Comparison of ENCODE assay signal across 8 mouse cellular contexts in genomic region chr10:59900939-59901338, GRCm38 (mm10). TPM values are rescaled to one million over a fixed set of nuclear protein-coding genes. Genes with fewer than 3 reads are reported as not detected.
DNase-seq lines count a peak whose midpoint lies in the region; ATAC-seq and TF ChIP-seq lines count a peak whose summit lies in the region.

No protein-coding gene starts in this region.

- no peak overlapping the region for H3K4me3 ChIP-seq in thymus, adult 2 months (ENCODE audit: control insufficient read depth, insufficient read depth, low read length)
- no peak overlapping the region for H3K4me3 ChIP-seq in liver, embryonic 14.5 days (ENCODE audit: insufficient read depth in 1 of 2, low read depth in 2 of 2, low read length in 2 of 2)

- WGBS in thymus, adult 2 months = 23% methylated on average over 4 of the region's 4 CpGs
- 43% methylated on average over 4 of the region's 4 CpGs for WGBS in liver, embryonic 14.5 days (ENCODE audit: insufficient replicate concordance)

- no peak for TF ChIP-seq POLR2A in thymus, adult 2 months (IDR thresholded peaks at IDR 0.05; ENCODE audit: control insufficient read depth, extremely low read depth, insufficient read depth, low read length, poor library complexity)

- H3K4me1 ChIP-seq in thymus, adult 2 months (replicated peaks; ENCODE audit: control insufficient read depth, insufficient read depth, low read length) = peaks cover 76% of the 10 kb centered on the region
- peaks cover 27 to 33% of the 10 kb centered on the region in 2 experiments for H3K4me1 ChIP-seq in liver, embryonic 14.5 days (replicated peaks; ENCODE audit: control insufficient read depth in 2 of 2, insufficient read depth in 2 of 2, low read length in 1 of 2)

- no peaks in the 10 kb centered on the region for H3K36me3 ChIP-seq in thymus, adult 2 months (ENCODE audit: control insufficient read depth, insufficient read depth, low read length)
- peaks cover 16% of the 10 kb centered on the region for H3K36me3 ChIP-seq in liver, embryonic 14.5 days (replicated peaks; ENCODE audit: control insufficient read depth, insufficient read depth, low read depth)

- H3K4me2 ChIP-seq in liver, embryonic 14.5 days (ENCODE audit: low read depth) = no peak overlapping the region

- no peaks in the 10 kb centered on the region for H3K27me3 ChIP-seq in thymus, adult 2 months (ENCODE audit: control insufficient read depth, insufficient read depth, low read length)
- no peaks in the 10 kb centered on the region for H3K27me3 ChIP-seq in liver, embryonic 14.5 days (ENCODE audit: control insufficient read depth, insufficient read depth, low read length)

- TF ChIP-seq EP300 in liver, embryonic 14.5 days (IDR thresholded peaks at IDR 0.05; ENCODE audit: low read depth) = no peak

- no peak for TF ChIP-seq CTCF in thymus, adult 2 months (IDR thresholded peaks at IDR 0.05; ENCODE audit: borderline replicate concordance, control insufficient read depth, extremely low read depth, insufficient read depth, low read length, poor library complexity)
- TF ChIP-seq CTCF in liver, embryonic 14.5 days (IDR thresholded peaks at IDR 0.05; ENCODE audit: low read depth) = 0 out of 2 replicates have a peak, but pooled peaks have one; percentile 5

- H3K27ac ChIP-seq in thymus, adult 2 months (ENCODE audit: control insufficient read depth, insufficient read depth, low read length) = peak overlapping the region; percentile 86
- H3K27ac ChIP-seq in liver, embryonic 14.5 days = no peak overlapping the region; the same call in 1 of the 2 replicates

- intact Hi-C loops in gastrocnemius, postnatal 14 days (cut with DNase I; ENCODE audit: low total_unique reads) = no loop called here

- peak; percentile 57 for DNase-seq in cerebellum, adult 9-11 months
- DNase-seq in cerebellum, postnatal 36 days = no peak
- DNase-seq in thymus, adult 2 months = peak; percentile 74
- no peak for DNase-seq in thymus, adult 18-20 months
- DNase-seq in liver, embryonic 14.5 days (ENCODE audit: low read depth in 3 of 3, low spot score in 3 of 3) = no peak
- peak; percentile 78 for DNase-seq in thymus, postnatal 14 days
- no peak for DNase-seq in gastrocnemius, postnatal 14 days
- no peak for DNase-seq in embryo, embryonic 9.5 days (ENCODE audit: extremely low spot score)

- ATAC-seq in liver, embryonic 14.5 days (ENCODE audit: insufficient read depth) = no peak

- H3K9me3 ChIP-seq in liver, embryonic 14.5 days (ENCODE audit: control insufficient read depth, low read length) = no peaks in the 10 kb centered on the region

- H3K9ac ChIP-seq in liver, embryonic 14.5 days (replicated peaks) = no peak overlapping the region

RNA-seq across cellular contexts. Expression of gene Dnajb12, which starts 21.6 kb away (rescaled TPM):
- polyA plus RNA-seq in thymus, adult 2 months (2012; rRNA removed) = 44.6 and 50.4 TPM in 2 replicates
- polyA plus RNA-seq in liver, embryonic 14.5 days (2012; rRNA removed) = 9.5 and 12.4 TPM in 2 replicates
- polyA plus RNA-seq in liver, embryonic 14.5 days (2014; fragmentation: Nextera tagmentation; extraction: Ambion mirVana) = 12.0 and 15.6 TPM in 2 replicates
- total RNA-seq in gastrocnemius, postnatal 14 days (2021) = 10 to 100 TPM; 45.5 to 47.5 TPM

RNA-seq across cellular contexts. Expression of gene Ddit4, which starts 50.7 kb away (rescaled TPM):
- 157 and 190 TPM in 2 replicates for polyA plus RNA-seq in thymus, adult 2 months (2012; rRNA removed)
- polyA plus RNA-seq in liver, embryonic 14.5 days (2012; rRNA removed) = 2.5 and 3.3 TPM in 2 replicates
- 0.20 and 0.39 TPM in 2 replicates for polyA plus RNA-seq in liver, embryonic 14.5 days (2014; fragmentation: Nextera tagmentation; extraction: Ambion mirVana)
- total RNA-seq in gastrocnemius, postnatal 14 days (2021) = 10 to 100 TPM; 15.4 to 70.6 TPM

Comparison
In these comparisons a context has a peak if more than half of its experiments do, and no peak if none do; other contexts are left out.
1. DNase-seq: peak in cerebellum, adult 9-11 months (single experiment), thymus, adult 2 months (single experiment) and thymus, postnatal 14 days (single experiment); none in cerebellum, postnatal 36 days (0 of 2), thymus, adult 18-20 months (0 of 2), liver, embryonic 14.5 days (0 of 3), gastrocnemius, postnatal 14 days (single experiment) and embryo, embryonic 9.5 days (single experiment).
2. RNA of gene Ddit4, which starts 50.7 kb away (polyA plus RNA-seq): 157 to 190 TPM in thymus, adult 2 months; 0.20 to 3.3 TPM in liver, embryonic 14.5 days; every median in the first group is over 10 times any median in the second.